Mouse (Mus musculus): ENCODE results near the gene Olfr159. TPM values are rescaled to one million over a fixed set of nuclear protein-coding genes. Genes with fewer than 3 reads are reported as not detected.

Gene Olfr159
- total and polyA plus RNA-seq, 2 experiments from 2014 or later: not detected

- no peaks in the 10 kb centered on the region for H3K27me3 ChIP-seq (ENCODE audit: insufficient read depth, low read length)
- no peak within 1 kb of the TSS for H3K4me2 ChIP-seq (ENCODE audit: low read depth)
- DNase-seq (no peak), ATAC-seq (no peak)
- H3K9me3 ChIP-seq (ENCODE audit: low read length): no peaks in the 10 kb centered on the region
- H3K9ac ChIP-seq: no peak within 1 kb of the TSS
- TF ChIP-seq CTCF (IDR thresholded peaks at IDR 0.05; ENCODE audit: low read depth): no peak
- no peaks in the 10 kb centered on the region for H3K4me1 ChIP-seq (ENCODE audit: insufficient read depth)
- H3K36me3 ChIP-seq (ENCODE audit: insufficient read depth): no peaks in the 10 kb centered on the region
- H3K4me3 ChIP-seq (ENCODE audit: low read depth, low read length): no peak within 1 kb of the TSS
- 74% methylated on average over 14 of the region's 14 CpGs for WGBS
- no peak within 1 kb of the TSS for H3K27ac ChIP-seq (ENCODE audit: low read depth, low read length)
Observed at GRCm38 (mm10) chr4:43729794-43730550, 40.8 kb downstream of the Olfr159 start, which contains the start of gene Spaar. Gene Spaar (plus strand): TSS chr4:43730034.

GRCm38 (mm10) chr4:43729126-43729525 lies 41.7 kb downstream of the Olfr159 start:
- Histone ChIP-seq H3K4me1 (ENCODE audit: insufficient read depth) (no peaks in the 10 kb centered on the region), H3K4me3 (ENCODE audit: low read depth, low read length) (no peak overlapping the region), H3K9me3 (ENCODE audit: low read length) (no peaks in the 10 kb centered on the region), H3K9ac (no peak overlapping the region), H3K4me2 (ENCODE audit: low read depth) (no peak overlapping the region), H3K27me3 (ENCODE audit: insufficient read depth, low read length) (no peaks in the 10 kb centered on the region), H3K27ac (ENCODE audit: low read depth, low read length) (no peak overlapping the region), H3K36me3 (ENCODE audit: insufficient read depth) (no peaks in the 10 kb centered on the region)
- no peak for TF ChIP-seq CTCF (IDR thresholded peaks at IDR 0.05; ENCODE audit: low read depth)
- ATAC-seq (no peak), DNase-seq (no peak)
- 71% methylated on average over 3 of the region's 3 CpGs for WGBS

- Histone ChIP-seq H3K4me3 (ENCODE audit: low read depth, low read length) (no peak overlapping the region), H3K36me3 (ENCODE audit: insufficient read depth) (no peaks in the 10 kb centered on the region), H3K27ac (ENCODE audit: low read depth, low read length) (no peak overlapping the region), H3K4me2 (ENCODE audit: low read depth) (no peak overlapping the region), H3K27me3 (ENCODE audit: insufficient read depth, low read length) (no peaks in the 10 kb centered on the region), H3K9ac (no peak overlapping the region), H3K9me3 (ENCODE audit: low read length) (no peaks in the 10 kb centered on the region), H3K4me1 (ENCODE audit: insufficient read depth) (no peaks in the 10 kb centered on the region)
- WGBS: 55% methylated on average over 5 of the region's 5 CpGs
- no peak for DNase-seq
- no peak for ATAC-seq
- TF ChIP-seq CTCF (IDR thresholded peaks at IDR 0.05; ENCODE audit: low read depth): no peak
Observed at GRCm38 (mm10) chr4:43728576-43728954, 42.2 kb downstream of the Olfr159 start.

GRCm38 (mm10) chr4:43727718-43728575 lies 42.9 kb downstream of the Olfr159 start:
- Histone ChIP-seq H3K9me3 (ENCODE audit: low read length) (no peaks in the 10 kb centered on the region), H3K9ac (no peak overlapping the region), H3K27ac (ENCODE audit: low read depth, low read length) (no peak overlapping the region), H3K4me1 (ENCODE audit: insufficient read depth) (no peaks in the 10 kb centered on the region), H3K4me3 (ENCODE audit: low read depth, low read length) (no peak overlapping the region), H3K36me3 (ENCODE audit: insufficient read depth) (no peaks in the 10 kb centered on the region), H3K27me3 (ENCODE audit: insufficient read depth, low read length) (no peaks in the 10 kb centered on the region), H3K4me2 (ENCODE audit: low read depth) (no peak overlapping the region)
- TF ChIP-seq CTCF (IDR thresholded peaks at IDR 0.05; ENCODE audit: low read depth): no peak
- WGBS: 72% methylated on average over 7 of the region's 7 CpGs
- DNase-seq: no peak
- ATAC-seq: no peak

- H3K27me3 ChIP-seq (ENCODE audit: insufficient read depth, low read length): no peaks in the 10 kb centered on the region
Observed at GRCm38 (mm10) chr4:43726995-43727394, 43.8 kb downstream of the Olfr159 start, which contains the start of gene Hrct1. Gene Hrct1 (plus strand): TSS chr4:43727188.

GRCm38 (mm10) chr4:43726228-43726993 lies 44.4 kb downstream of the Olfr159 start:
- ATAC-seq (no peak), DNase-seq (no peak)
- Histone ChIP-seq H3K9ac (no peak overlapping the region), H3K9me3 (ENCODE audit: low read length) (no peaks in the 10 kb centered on the region), H3K27ac (ENCODE audit: low read depth, low read length) (no peak overlapping the region), H3K4me3 (ENCODE audit: low read depth, low read length) (no peak overlapping the region), H3K4me1 (ENCODE audit: insufficient read depth) (no peaks in the 10 kb centered on the region), H3K36me3 (ENCODE audit: insufficient read depth) (no peaks in the 10 kb centered on the region), H3K27me3 (ENCODE audit: insufficient read depth, low read length) (no peaks in the 10 kb centered on the region), H3K4me2 (ENCODE audit: low read depth) (no peak overlapping the region)
- WGBS: 80% methylated on average over 12 of the region's 12 CpGs
- no peak for TF ChIP-seq CTCF (IDR thresholded peaks at IDR 0.05; ENCODE audit: low read depth)

More at GRCm38 (mm10) chr4:43726995-43727394, 43.8 kb downstream of the Olfr159 start, which contains the start of gene Hrct1:
- WGBS: 44% methylated on average over 3 of the region's 3 CpGs
- Histone ChIP-seq H3K27ac (ENCODE audit: low read depth, low read length) (no peak within 1 kb of the TSS), H3K4me1 (ENCODE audit: insufficient read depth) (no peaks in the 10 kb centered on the region), H3K36me3 (ENCODE audit: insufficient read depth) (no peaks in the 10 kb centered on the region), H3K4me3 (ENCODE audit: low read depth, low read length) (no peak within 1 kb of the TSS), H3K4me2 (ENCODE audit: low read depth) (no peak within 1 kb of the TSS), H3K9me3 (ENCODE audit: low read length) (no peaks in the 10 kb centered on the region), H3K9ac (no peak within 1 kb of the TSS)
- DNase-seq (no peak), ATAC-seq (no peak)
- TF ChIP-seq CTCF (IDR thresholded peaks at IDR 0.05; ENCODE audit: low read depth): no peak

All from forebrain, postnatal 0 days (tissue).